Mouse (Mus musculus) brain, embryonic 14.5 days (tissue): ENCODE data around the gene Ovca2. TPM values are rescaled to one million over a fixed set of nuclear protein-coding genes. Genes with fewer than 3 reads are reported as not detected.
A peak's percentile ranks its signal among the peaks of the same experiment; 100 is the strongest.

Source experiments
- DNase-seq: peaks from one replicate; pipeline ENCODE4 v3.0.0-alpha.2; 2011; ENCODE audit warnings: low read depth
- CTCF ChIP-seq: fragments of 200-500 bp; IDR thresholded peaks from 2 replicates; pipeline ENCODE4 v1.5.1; 2012; ENCODE audit warnings: inconsistent platforms, mild to moderate bottlenecking, moderate library complexity, borderline replicate concordance; ENCODE audit not compliant: insufficient read depth, insufficient read length; ENCODE audit errors: extremely low read depth
- POLR2A ChIP-seq: fragments of 200-500 bp; IDR thresholded peaks from 2 replicates; pipeline ENCODE4 v1.6.1; 2012; ENCODE audit warnings: mild to moderate bottlenecking, inconsistent platforms, borderline replicate concordance; ENCODE audit not compliant: poor library complexity, insufficient read depth, insufficient read length, severe bottlenecking; ENCODE audit errors: extremely low read depth
- polyA plus RNA-seq: library from polyadenylated mRNA; depleted of rRNA; stranded (reverse); fragments of >200 nt; gene quantifications from 2 replicates; pipeline ENCODE4 v1.2.3, GENCODE M21; 2012

Ovca2 gene
- polyA plus RNA-seq, 1 experiment: 20.0 TPM

DNA sequence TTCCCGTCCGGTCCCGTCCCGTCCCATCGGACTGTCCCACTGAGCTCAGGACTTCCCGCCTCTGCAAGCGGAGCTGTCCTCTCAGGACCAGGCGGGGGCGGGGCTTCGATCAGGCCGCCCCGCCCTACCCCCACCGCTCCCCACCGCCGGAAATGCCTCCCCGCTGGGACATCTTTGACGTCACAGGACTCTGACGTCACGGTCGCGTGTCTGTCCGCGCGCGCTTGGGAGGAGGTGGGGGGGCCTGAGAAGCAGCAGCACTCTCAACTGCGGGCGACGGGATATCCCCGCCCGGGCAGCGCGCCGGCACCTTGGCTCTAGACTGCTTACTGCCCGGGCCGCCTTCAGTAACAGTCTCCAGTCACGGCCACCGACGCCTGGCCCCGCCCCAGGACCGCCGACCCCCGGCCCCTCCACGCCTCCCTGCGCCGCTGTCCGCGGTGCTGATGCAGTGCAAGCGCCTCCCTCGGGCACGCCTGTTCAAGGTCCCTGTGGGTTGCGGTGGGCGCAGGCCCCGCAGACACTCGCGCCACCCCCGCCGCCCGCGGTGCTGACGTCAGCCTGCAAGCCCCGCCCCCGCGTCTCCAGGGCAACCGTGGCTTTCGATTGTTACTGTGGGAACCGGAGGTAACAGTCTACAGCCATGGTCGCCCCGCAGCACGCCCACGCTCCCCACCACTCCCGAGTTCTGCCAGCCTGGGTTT is 5.4 kb downstream of the Ovca2 start:
- DNase-seq: peak; percentile 93
- TF ChIP-seq CTCF (no peak), POLR2A (no peak)

DNA sequence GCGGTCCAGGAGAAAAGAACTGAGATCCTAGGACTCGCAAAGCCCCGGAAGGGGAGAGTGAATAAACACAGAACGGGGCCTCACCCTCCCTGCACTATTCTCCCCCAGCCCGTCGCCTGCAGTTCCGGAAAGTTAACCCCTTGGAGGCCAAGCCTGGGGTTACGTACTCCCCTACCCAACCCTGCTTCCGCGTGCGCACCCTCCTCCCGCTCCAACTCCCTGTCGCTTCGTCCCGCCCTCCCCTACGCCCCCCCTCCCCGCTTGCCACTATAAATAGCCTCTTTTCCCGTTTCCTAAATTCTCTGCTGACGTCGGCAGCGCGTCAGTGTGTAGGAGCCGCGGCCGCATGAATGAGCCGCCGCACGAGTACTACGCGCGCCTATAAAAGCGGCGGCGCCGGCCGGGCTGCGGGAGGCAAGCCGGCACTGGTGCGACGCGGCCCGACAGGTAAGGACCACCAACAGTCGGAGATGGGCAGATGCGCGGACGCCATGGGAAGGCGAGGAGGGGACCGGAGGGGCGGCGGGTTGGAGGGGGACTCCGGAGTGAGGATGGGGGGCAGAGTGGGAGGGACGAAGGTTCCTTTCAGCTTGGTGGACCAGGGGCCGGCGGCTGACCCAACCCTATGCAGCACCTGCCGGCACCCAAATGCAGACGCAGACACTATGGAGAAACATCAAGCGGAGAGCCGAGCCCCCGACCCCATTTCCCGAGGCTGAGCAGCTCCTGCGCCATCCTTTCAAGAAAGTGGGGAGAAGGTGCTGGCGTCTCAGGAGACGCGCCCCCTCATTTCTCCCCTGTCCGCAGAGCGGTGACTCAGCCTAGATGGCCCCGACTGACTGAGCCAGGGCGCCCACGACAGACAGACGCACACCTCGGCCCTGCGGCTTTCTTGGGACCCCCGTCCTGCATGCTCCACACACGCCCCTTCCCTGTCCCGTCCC is 6.2 kb downstream of the Ovca2 start:
- TF ChIP-seq CTCF (no peak), POLR2A (no peak)
- peak; percentile 84 for DNase-seq

DNA sequence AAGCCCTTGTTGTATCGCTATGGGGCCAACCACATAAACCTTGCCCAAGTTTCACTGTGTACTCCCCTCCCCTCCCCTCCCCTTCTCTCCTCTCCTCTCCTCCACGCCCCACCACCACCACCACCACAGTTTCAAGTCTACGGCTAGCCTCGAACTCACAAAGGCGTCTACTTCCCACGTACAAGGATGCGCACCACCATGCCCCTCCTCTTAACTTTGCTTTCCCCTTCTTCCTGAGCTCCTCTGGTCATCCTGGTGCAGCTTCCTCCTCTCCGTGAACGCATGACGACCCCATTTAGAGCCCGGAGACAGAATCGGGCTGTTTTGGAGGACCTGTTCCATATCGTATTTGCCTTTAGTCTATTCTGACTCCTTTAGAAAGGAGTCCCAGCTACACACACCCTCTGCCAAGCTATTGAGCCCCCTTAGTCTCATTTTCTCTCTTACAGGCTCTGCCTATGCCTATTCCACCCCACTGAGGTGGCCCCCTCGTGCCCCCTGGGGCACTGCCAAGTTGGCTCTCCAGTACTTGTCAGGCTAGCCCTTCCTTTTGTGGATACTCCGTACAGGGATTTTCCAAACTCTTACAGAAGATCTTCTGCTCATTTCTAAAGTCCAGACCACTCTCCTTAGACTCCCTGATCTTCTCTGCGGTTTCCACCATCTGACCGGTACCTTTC is 7.3 kb downstream of the Ovca2 start:
- TF ChIP-seq POLR2A: no peak
- no peak for TF ChIP-seq CTCF
- no peak for DNase-seq

DNA sequence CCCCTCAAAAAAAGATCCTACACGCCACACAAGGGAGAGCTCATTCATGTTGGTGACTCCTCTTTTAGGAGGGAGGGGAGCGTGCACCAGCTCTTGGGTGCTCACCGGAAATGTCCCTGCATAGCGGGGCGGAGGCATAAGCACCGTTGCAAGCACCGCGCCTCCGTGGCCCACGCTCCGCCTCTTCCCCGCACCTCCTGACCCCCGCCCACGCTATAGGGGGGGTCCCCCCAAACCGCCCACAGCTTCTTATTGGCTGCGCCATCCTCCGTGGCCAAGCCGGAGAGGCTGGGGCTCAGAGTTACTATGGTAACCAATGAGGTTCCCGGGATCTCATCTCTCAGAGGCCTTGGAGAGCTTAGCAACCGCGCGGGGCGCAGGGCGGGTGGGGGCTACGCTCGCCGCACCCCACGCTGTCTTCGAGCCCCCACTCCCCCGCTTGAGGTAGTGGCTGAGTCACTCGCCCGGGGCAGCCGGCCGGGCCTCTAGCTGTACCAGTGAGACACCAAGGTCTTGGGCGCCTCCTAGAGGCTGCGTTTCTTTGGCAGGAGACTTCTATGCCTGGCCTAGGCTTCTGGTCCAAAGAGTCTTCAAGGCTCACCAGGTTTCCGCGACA is 8.4 kb downstream of the Ovca2 start:
- peak; percentile 92 for DNase-seq
- peak; percentile 74 for TF ChIP-seq CTCF
- TF ChIP-seq POLR2A: no peak

DNA sequence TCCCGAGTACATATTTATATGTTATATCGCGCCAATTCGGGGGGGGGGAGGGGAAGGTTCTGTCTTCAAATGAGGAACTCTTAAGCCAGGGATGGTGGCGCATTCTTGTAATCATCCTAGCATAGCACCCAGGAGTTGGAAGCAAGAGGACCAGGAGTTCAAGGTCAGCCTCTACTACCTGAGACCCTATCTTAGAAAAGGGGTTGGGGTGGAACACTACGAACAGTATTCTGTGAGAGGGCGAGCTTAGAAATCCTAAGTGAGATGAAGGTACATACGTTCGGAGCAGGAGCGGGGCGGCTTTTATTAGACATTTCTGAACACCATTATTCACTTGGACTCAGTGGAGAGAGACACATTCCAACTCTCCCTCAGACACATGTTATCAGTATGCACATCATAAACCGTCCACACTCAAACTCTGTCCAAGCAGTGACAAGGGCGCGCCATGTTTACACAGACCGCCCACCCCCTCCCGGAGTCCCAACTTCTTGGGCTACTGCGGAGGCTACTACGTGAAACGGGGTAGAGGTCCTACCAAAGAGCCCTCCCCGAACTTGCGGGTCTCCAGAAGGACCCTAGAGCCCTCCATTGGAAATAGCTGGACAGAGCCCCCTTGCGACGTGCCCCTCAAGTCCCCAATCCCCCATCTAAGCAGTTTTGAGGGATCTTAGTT is 9.1 kb downstream of the Ovca2 start, which contains the start of gene Hic1:
Hic1 (minus strand) TSS at position 115 of the 676 bp plus-strand sequence.
- TF ChIP-seq CTCF (no peak), POLR2A (no peak)
- DNase-seq: peak; percentile 25

DNA sequence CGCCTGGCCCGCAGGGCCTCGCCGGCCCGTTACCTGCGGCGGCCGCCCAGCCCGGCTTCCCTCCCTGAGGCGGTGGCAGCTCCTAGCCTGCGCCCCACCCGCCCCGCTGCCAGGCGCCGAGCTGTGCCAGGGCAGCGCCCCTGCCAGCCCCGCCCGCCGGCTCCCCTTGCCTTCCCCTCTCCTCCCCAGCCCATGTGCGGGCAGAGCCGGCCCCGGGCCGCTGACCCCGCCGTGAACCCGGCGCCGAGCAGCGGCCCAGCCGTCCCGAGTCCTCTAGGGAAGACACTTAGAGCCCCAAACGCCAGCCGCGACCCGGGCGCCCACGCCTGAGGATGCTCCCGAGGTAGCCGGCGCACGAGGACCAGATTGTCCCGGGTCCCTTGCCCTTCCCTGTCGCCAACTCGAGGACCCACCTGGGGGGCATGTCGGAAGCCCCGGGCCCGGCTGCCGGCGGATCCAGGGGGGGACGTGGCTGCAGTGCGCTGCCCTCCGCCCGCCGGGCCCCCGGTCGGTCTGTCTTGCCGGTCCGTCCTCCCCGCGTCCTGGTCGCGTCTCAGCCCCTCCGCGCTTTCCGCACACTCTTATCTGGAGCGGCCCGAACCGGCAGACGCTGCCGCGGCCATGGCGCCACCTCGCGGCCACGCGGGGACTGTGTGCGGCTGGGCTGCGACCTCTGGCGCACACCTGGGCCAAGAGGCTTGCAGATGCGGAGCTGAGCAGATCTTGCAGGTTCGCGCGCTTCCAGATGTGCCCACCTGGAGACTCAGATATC is 9.9 kb downstream of the Ovca2 start:
- TF ChIP-seq POLR2A (no peak), CTCF (peak; percentile 86)
- DNase-seq: peak; percentile 81

DNA sequence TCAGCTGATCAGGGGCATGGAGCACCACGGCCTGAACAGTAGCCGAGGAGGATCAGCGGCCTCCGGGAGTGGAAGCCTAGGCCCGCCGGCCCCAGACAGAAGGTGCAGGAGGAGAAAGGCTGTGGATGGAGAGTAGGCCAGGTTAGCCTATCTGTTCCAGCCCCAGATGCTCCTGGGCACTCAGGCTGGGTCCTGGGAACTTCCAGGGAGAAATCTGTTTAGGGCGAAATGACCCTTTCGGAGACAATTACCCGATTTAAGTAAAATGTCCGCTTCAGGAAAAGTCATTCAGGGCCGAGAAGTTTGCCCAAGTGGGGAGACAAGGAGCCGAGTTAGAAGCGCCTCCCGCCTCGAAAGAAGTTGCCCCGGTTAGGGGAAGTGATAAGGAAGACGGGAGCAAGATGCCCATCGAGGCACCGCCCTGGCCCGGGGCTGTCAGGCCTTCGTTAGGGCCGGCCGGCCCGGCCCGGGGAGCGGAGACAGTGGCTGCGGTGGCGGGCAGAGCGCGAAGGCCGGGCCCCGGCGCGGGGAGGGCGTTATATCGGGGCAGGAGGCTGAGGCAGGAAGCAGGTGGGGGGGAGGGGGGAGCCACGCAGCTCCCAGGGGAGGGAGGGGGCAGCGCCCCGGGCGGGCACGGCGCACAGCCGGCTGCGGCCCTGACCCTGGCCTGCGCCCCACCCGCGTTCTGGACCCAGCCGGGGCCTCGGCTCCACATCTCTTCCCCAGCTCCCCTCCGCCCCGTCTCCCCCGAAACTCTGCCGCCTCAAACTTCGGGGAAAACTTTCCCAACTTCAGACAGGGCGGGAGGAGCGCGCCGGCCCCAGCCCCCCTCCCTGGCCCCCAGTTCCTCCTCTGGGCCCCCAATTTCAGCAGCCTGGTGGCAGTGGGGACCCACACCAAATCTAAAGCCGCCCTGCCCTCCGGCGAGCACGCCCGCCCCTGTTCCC is 10.7 kb downstream of the Ovca2 start:
- TF ChIP-seq CTCF (no peak), POLR2A (no peak)
- DNase-seq: no peak

DNA sequence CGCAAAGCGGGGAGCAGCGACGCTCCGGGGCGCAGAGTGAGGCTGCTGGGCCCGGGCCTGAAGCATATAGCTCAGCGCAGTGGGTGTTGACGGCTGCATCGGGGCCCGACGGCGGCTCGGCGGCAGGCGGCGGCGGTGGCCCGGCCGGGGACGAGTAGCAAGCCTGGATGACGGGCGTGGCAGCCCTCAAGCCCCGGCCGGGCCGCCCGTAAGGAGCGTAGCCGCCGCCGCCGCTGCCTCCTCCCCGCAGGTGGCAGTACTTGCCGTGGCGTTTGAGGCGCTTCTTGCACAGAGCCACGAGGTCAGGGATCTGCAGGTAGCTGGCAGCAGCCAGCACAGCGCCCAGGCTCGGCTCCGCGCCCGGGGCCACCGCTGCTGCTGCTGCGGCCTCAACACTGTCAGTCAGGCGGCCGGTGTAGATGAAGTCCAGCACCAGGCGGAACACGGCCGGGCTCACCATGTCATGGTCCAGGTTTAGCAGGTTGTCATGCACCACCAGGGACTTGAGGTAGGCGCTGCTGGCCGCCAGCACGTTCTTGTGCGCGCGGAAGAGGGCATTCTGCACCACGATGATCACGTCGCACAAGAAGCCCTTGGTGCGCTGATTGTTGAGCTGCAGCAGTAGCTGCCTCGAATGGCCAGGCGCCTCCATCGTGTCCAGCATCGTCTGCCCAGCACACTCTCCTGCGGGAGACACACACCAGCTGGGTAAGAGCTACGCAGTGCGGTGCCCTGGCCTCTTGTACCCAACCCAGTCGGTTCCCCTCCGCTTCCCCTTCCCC is 11.6 kb downstream of the Ovca2 start:
- TF ChIP-seq CTCF: no peak
- no peak for TF ChIP-seq POLR2A
- peak; percentile 33 for DNase-seq

DNA sequence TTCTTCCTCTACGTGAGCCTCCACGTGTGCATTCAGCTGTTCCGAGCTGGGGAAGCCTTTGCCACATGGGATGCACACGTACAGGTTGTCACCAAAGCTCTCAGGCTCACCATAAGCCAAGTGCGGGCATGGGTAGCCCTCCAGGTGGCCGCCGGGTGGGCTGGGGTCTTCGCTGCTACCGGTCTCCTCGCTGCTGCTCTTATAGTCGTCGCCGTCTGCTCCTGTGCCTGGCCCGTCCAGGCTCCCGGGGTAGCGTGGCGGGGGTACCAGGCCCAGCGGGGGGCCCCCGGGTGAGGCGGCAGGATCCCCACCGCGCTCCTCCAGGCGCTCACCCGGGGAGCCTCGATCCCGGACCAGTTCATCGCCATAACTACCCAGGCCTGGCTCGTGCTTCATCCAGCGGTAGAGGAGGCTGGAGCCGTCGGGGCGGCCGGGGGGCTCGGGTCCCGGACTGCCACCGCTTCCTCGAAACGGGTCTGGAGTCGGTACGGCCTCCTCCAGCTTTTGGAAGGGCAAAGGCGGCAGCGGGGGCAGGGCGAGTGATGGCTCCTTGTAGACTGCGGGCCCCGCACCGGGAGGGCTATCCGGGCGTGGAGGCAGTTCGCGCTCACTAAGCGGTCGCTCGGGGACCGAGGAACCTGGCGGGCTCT is 12.3 kb downstream of the Ovca2 start:
- TF ChIP-seq CTCF (no peak), POLR2A (no peak)
- no peak for DNase-seq
